Mouse (Mus musculus) C2C12 (cell line): ENCODE measurements at regions not wholly inside any gene's neighbourhood (a gene's known extent, or its start where the extent isn't known, plus 50 kb on each side); places are given as distances from the start of the nearest gene placed in this dataset.

Experiments used
- CTCF ChIP-seq: IDR thresholded peaks from one replicate; pipeline ENCODE4 v1.5.1; 2011; ENCODE audit not compliant: control insufficient read depth, insufficient read depth, insufficient read length
- MYOD1 ChIP-seq: IDR thresholded peaks from one replicate; pipeline ENCODE4 v1.6.1; 2011; ENCODE audit warnings: low read depth; ENCODE audit not compliant: control insufficient read depth, insufficient read length
- MYOG ChIP-seq: IDR thresholded peaks from one replicate; pipeline ENCODE4 v1.6.1; 2011; ENCODE audit not compliant: control insufficient read depth, insufficient read length; ENCODE audit errors: extremely low read depth

- no peak for TF ChIP-seq CTCF
- no peak for TF ChIP-seq MYOG
- no peak for TF ChIP-seq MYOD1
These were observed 191.6 kb upstream of the Foxq1 start for GRCm38 (mm10) chr13:31364369-31364768.
